Mouse (Mus musculus): ENCODE measurements around the gene Wfdc5. TPM values are rescaled to one million over a fixed set of nuclear protein-coding genes. Genes with fewer than 3 reads are reported as not detected.
"Not testable (repeated sequence)": the region's sequence is repeated elsewhere in the genome, so short reads cannot be mapped to it uniquely, and the experiment has no call there.

Wfdc5 gene
- polyA plus RNA-seq (2015; fragmentation: Nextera tagmentation; extraction: Ambion mirVana): not detected in 2 replicates

GRCm38 (mm10) chr2:164182692-164183255 lies at the start of gene Wfdc5:
Wfdc5 (minus strand) TSS chr2:164182742.
- Histone ChIP-seq H3K4me2 (no peak within 1 kb of the TSS), H3K36me3 (replicated peaks) (no peaks in the 10 kb centered on the region), H3K4me1 (no peaks in the 10 kb centered on the region), H3K9me3 (no peaks in the 10 kb centered on the region), H3K27ac (no peak within 1 kb of the TSS), H3K4me3 (no peak within 1 kb of the TSS), H3K9ac (no peak within 1 kb of the TSS), H3K27me3 (replicated peaks) (no peaks in the 10 kb centered on the region)
- 65% methylated on average over 7 of the region's 7 CpGs for WGBS
- ATAC-seq (replicated peaks): no peak

GRCm38 (mm10) chr2:164228361-164229070 lies 46.0 kb upstream of the Wfdc5 start:
- H3K4me2 ChIP-seq: no peak overlapping the region
- H3K36me3 ChIP-seq (replicated peaks): no peaks in the 10 kb centered on the region
- H3K4me3 ChIP-seq: no peak overlapping the region
- no peak overlapping the region for H3K9ac ChIP-seq
- H3K27ac ChIP-seq: no peak overlapping the region
- no peaks in the 10 kb centered on the region for H3K4me1 ChIP-seq
- ATAC-seq (replicated peaks): no peak
- H3K27me3 ChIP-seq (replicated peaks): no peaks in the 10 kb centered on the region
- 87% methylated on average over 8 of the region's 8 CpGs for WGBS
- no peaks in the 10 kb centered on the region for H3K9me3 ChIP-seq

- Histone ChIP-seq H3K27ac (no peak within 1 kb of the TSS), H3K4me1 (no peaks in the 10 kb centered on the region), H3K4me3 (no peak within 1 kb of the TSS), H3K9ac (no peak within 1 kb of the TSS), H3K9me3 (no peaks in the 10 kb centered on the region), H3K27me3 (replicated peaks) (no peaks in the 10 kb centered on the region), H3K4me2 (no peak within 1 kb of the TSS), H3K36me3 (replicated peaks) (no peaks in the 10 kb centered on the region)
- WGBS: 81% methylated on average over 11 of the region's 11 CpGs
- no peak for ATAC-seq (replicated peaks)
These were observed 39.0 kb upstream of the Wfdc5 start, which contains the start of gene Wfdc15b for GRCm38 (mm10) chr2:164221522-164221921. Wfdc15b (minus strand) TSS chr2:164221660.

GRCm38 (mm10) chr2:164219295-164219694 lies 36.8 kb upstream of the Wfdc5 start:
- Histone ChIP-seq H3K4me2 (no peak overlapping the region), H3K9me3 (no peaks in the 10 kb centered on the region), H3K9ac (no peak overlapping the region), H3K27ac (no peak overlapping the region), H3K4me3 (no peak overlapping the region), H3K4me1 (no peaks in the 10 kb centered on the region), H3K27me3 (replicated peaks) (no peaks in the 10 kb centered on the region), H3K36me3 (replicated peaks) (no peaks in the 10 kb centered on the region)
- no peak for ATAC-seq (replicated peaks)
- WGBS: 83% methylated on average over 9 of the region's 9 CpGs

GRCm38 (mm10) chr2:164212711-164213110 lies 30.2 kb upstream of the Wfdc5 start:
- Histone ChIP-seq H3K36me3 (replicated peaks) (no peaks in the 10 kb centered on the region), H3K27me3 (replicated peaks) (no peaks in the 10 kb centered on the region), H3K9me3 (no peaks in the 10 kb centered on the region), H3K4me2 (no peak overlapping the region), H3K27ac (no peak overlapping the region), H3K9ac (no peak overlapping the region), H3K4me3 (no peak overlapping the region), H3K4me1 (no peaks in the 10 kb centered on the region)
- no peak for ATAC-seq (replicated peaks)
- WGBS: 85% methylated on average over 5 of the region's 5 CpGs

GRCm38 (mm10) chr2:164210892-164211291 lies 28.4 kb upstream of the Wfdc5 start:
- WGBS: 82% methylated on average over 4 of the region's 4 CpGs

GRCm38 (mm10) chr2:164206676-164207075 lies 24.1 kb upstream of the Wfdc5 start:
- 88% methylated on average over 4 of the region's 4 CpGs for WGBS
- H3K9me3 ChIP-seq: no peaks in the 10 kb centered on the region
- H3K9ac ChIP-seq: no peak overlapping the region
- H3K4me2 ChIP-seq: no peak overlapping the region
- H3K27ac ChIP-seq: no peak overlapping the region
- no peaks in the 10 kb centered on the region for H3K27me3 ChIP-seq (replicated peaks)
- no peak overlapping the region for H3K4me3 ChIP-seq
- H3K36me3 ChIP-seq (replicated peaks): no peaks in the 10 kb centered on the region
- ATAC-seq (replicated peaks): no peak
- no peaks in the 10 kb centered on the region for H3K4me1 ChIP-seq

More at GRCm38 (mm10) chr2:164210892-164211291, 28.4 kb upstream of the Wfdc5 start:
- Histone ChIP-seq H3K9me3 (no peaks in the 10 kb centered on the region), H3K9ac (no peak overlapping the region), H3K27me3 (replicated peaks) (no peaks in the 10 kb centered on the region), H3K36me3 (replicated peaks) (no peaks in the 10 kb centered on the region), H3K27ac (no peak overlapping the region), H3K4me2 (no peak overlapping the region), H3K4me3 (no peak overlapping the region), H3K4me1 (no peaks in the 10 kb centered on the region)
- no peak for ATAC-seq (replicated peaks)

- H3K4me3 ChIP-seq; H3K36me3 ChIP-seq (replicated peaks); H3K27me3 ChIP-seq (replicated peaks); H3K4me2 ChIP-seq; ATAC-seq (replicated peaks); H3K9me3 ChIP-seq; H3K4me1 ChIP-seq; H3K9ac ChIP-seq; H3K27ac ChIP-seq: not testable (repeated sequence)
- WGBS: 94% methylated on average over 10 of the region's 10 CpGs
These were observed 23.5 kb upstream of the Wfdc5 start for GRCm38 (mm10) chr2:164206011-164206410.

GRCm38 (mm10) chr2:164199626-164200327 lies 17.2 kb upstream of the Wfdc5 start, which contains the start of gene Wfdc15a:
Wfdc15a (minus strand) TSS chr2:164200130.
- Histone ChIP-seq H3K36me3 (replicated peaks) (no peaks in the 10 kb centered on the region), H3K9me3 (no peaks in the 10 kb centered on the region), H3K4me2 (no peak within 1 kb of the TSS), H3K4me3 (no peak within 1 kb of the TSS), H3K27ac (no peak within 1 kb of the TSS), H3K4me1 (no peaks in the 10 kb centered on the region), H3K9ac (no peak within 1 kb of the TSS), H3K27me3 (replicated peaks) (no peaks in the 10 kb centered on the region)
- no peak for ATAC-seq (replicated peaks)
- WGBS: 74% methylated on average over 20 of the region's 20 CpGs

GRCm38 (mm10) chr2:164196700-164196990 lies 14.1 kb upstream of the Wfdc5 start:
- H3K4me1 ChIP-seq: no peaks in the 10 kb centered on the region
- 91% methylated on average over 5 of the region's 5 CpGs for WGBS

GRCm38 (mm10) chr2:164195971-164196699 lies 13.6 kb upstream of the Wfdc5 start:
- H3K27ac ChIP-seq: no peak overlapping the region
- 88% methylated on average over 5 of the region's 5 CpGs for WGBS
- H3K36me3 ChIP-seq (replicated peaks): no peaks in the 10 kb centered on the region
- no peaks in the 10 kb centered on the region for H3K4me1 ChIP-seq
- ATAC-seq (replicated peaks): no peak
- no peaks in the 10 kb centered on the region for H3K9me3 ChIP-seq
- no peaks in the 10 kb centered on the region for H3K27me3 ChIP-seq (replicated peaks)
- H3K9ac ChIP-seq: no peak overlapping the region
- H3K4me2 ChIP-seq: no peak overlapping the region
- H3K4me3 ChIP-seq: no peak overlapping the region

More at GRCm38 (mm10) chr2:164196700-164196990, 14.1 kb upstream of the Wfdc5 start:
- Histone ChIP-seq H3K4me2 (no peak overlapping the region), H3K27me3 (replicated peaks) (no peaks in the 10 kb centered on the region), H3K9me3 (no peaks in the 10 kb centered on the region), H3K9ac (no peak overlapping the region), H3K36me3 (replicated peaks) (no peaks in the 10 kb centered on the region), H3K27ac (no peak overlapping the region), H3K4me3 (no peak overlapping the region)
- no peak for ATAC-seq (replicated peaks)

- H3K9ac ChIP-seq: no peak overlapping the region
- no peaks in the 10 kb centered on the region for H3K27me3 ChIP-seq (replicated peaks)
- no peak overlapping the region for H3K27ac ChIP-seq
- no peak overlapping the region for H3K4me3 ChIP-seq
- no peak overlapping the region for H3K4me2 ChIP-seq
- no peaks in the 10 kb centered on the region for H3K4me1 ChIP-seq
- no peaks in the 10 kb centered on the region for H3K9me3 ChIP-seq
- ATAC-seq (replicated peaks): no peak
- 79% methylated on average over 5 of the region's 5 CpGs for WGBS
- H3K36me3 ChIP-seq (replicated peaks): no peaks in the 10 kb centered on the region
These were observed 12.6 kb upstream of the Wfdc5 start for GRCm38 (mm10) chr2:164194959-164195630.

Data from midbrain, embryonic 15.5 days (tissue).